Mouse (Mus musculus) ES-E14 (cell line): ENCODE measurements around the gene Hectd4. TPM values are rescaled to one million over a fixed set of nuclear protein-coding genes. Genes with fewer than 3 reads are reported as not detected.

Experiments
- DNase-seq: peaks from one replicate; pipeline ENCODE4 v3.0.0-alpha.2; 2013; ENCODE audit warnings: low read depth, low spot score
- H3K27ac ChIP-seq: 2 replicates; pipeline ENCODE4 v1.5.1; 2012; ENCODE audit warnings: low read depth, mild to moderate bottlenecking, low read length, moderate library complexity, mixed read lengths; ENCODE audit not compliant: poor library complexity, insufficient read depth, severe bottlenecking
- H3K36me3 ChIP-seq: 2 replicates; pipeline ENCODE4 v1.6.1; 2012; ENCODE audit warnings: mild to moderate bottlenecking, low read length, moderate library complexity, mixed read lengths; ENCODE audit not compliant: control insufficient read depth, poor library complexity, insufficient read depth, severe bottlenecking
- H3K4me1 ChIP-seq, 2 experiments: fragments of 150-350 bp in 1 of 2; sonication (generic) in 1 of 2; 2 replicates each; pipeline ENCODE4 v1.6.1; 2012; ENCODE audit warnings: low read length in 2 of 2, mild to moderate bottlenecking in 1 of 2, mixed read lengths in 1 of 2; ENCODE audit not compliant: control insufficient read depth in 2 of 2, insufficient read depth in 2 of 2, poor library complexity in 1 of 2
- H3K4me3 ChIP-seq, 2 experiments: fragments of 150-350 bp in 1 of 2; sonication (generic) in 1 of 2; 2 replicates each; pipeline ENCODE4 v1.5.1; 2012; ENCODE audit warnings: low read length in 2 of 2, low read depth in 1 of 2, mild to moderate bottlenecking in 1 of 2, mixed read lengths in 1 of 2; ENCODE audit not compliant: insufficient read depth in 1 of 2, poor library complexity in 1 of 2, severe bottlenecking in 1 of 2
- H3K9ac ChIP-seq: 2 replicates; pipeline ENCODE4 v1.6.1; 2012; ENCODE audit warnings: low read depth, mild to moderate bottlenecking, low read length, mixed read lengths; ENCODE audit not compliant: poor library complexity, insufficient read depth, severe bottlenecking
- H3K9me3 ChIP-seq: fragments of 150-350 bp; sonication (generic); 2 replicates; pipeline ENCODE4 v1.6.1; 2012; ENCODE audit warnings: low read depth, mild to moderate bottlenecking, low read length; ENCODE audit not compliant: control insufficient read depth, insufficient read depth
- CHD2 ChIP-seq: IDR thresholded peaks from 2 replicates; pipeline ENCODE4 v1.6.1; 2014; ENCODE audit warnings: mild to moderate bottlenecking, low read depth, low read length, inconsistent platforms
- HCFC1 ChIP-seq: IDR thresholded peaks from 2 replicates; pipeline ENCODE4 v1.6.1; 2012; ENCODE audit warnings: low read length, inconsistent platforms, borderline replicate concordance; ENCODE audit not compliant: insufficient read depth
- MAFK ChIP-seq: IDR thresholded peaks from 2 replicates; pipeline ENCODE4 v1.6.1; 2014; ENCODE audit warnings: mild to moderate bottlenecking, low read depth, low read length, inconsistent platforms; ENCODE audit not compliant: insufficient read depth
- ZC3H11A ChIP-seq: IDR thresholded peaks from 2 replicates; pipeline ENCODE4 v1.6.1; 2012; ENCODE audit warnings: low read depth, mild to moderate bottlenecking, inconsistent platforms, low read length, borderline replicate concordance
- ZNF384 ChIP-seq: IDR thresholded peaks from 2 replicates; pipeline ENCODE4 v1.6.1; 2012; ENCODE audit warnings: low read depth, low read length, inconsistent platforms
- in situ Hi-C, 2 experiments: fragments of 600-800 bp; cut with MboI; formaldehyde crosslinking; loops; one replicate each; pipeline ENCODE4 v1.15.1; 2025; ENCODE audit warnings: low sequenced_read_pairs in 2 of 2, inconsistent platforms in 1 of 2; ENCODE audit not compliant: unreplicated experiment in 2 of 2
- total RNA-seq: library from RNA; depleted of rRNA; stranded (reverse); fragments of 300-350 nt; gene quantifications from 2 replicates; pipeline ENCODE4 v1.2.3, GENCODE M21; 2012

Gene Hectd4
- total RNA-seq, 1 experiment, result 14.2 TPM

DNA sequence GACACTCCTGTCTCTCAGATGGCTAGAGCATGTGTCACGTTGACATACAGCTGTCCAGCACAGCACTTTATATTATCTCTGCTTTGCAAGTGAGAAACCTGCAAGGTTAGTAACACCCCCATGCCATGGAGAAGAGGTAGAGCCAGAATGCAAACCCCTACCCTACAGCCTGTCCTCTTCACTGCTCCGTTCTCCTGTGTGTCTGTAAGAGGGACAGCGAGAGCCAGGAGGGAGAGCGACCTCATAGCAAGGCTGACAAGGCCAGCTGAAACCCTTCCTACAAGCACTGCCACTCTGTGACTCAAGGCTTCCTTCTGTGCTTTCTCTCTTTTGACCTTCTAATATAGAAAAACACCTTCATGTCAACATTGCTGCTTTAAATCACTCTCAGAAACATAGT lies 60.4 kb downstream of the Hectd4 start:
- H3K36me3 ChIP-seq, result peaks cover 11% of the 10 kb centered on the region
- in situ Hi-C loops, result no loop called here
- H3K27ac ChIP-seq, result no peak overlapping the region

DNA sequence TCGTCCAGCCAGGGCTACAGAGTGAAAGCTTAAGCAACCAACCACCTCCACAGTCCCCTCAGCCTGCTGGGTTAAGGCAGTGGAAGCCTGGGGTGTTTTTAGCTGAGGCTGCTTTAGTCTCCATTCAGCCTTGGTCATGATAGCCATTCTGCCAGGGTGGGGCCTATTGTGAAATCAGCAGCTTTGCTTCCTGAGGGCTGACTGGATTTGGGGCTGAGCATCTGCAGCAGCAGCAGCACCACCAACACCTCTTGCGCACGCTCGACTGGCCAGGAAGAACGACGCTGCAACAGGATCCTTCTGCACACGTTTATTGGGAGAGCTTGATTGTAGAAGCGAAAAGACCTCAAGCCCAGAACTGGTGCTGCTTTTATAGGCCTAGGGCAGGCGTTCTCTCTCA lies 63.0 kb downstream of the Hectd4 start:
- peaks cover 12% of the 10 kb centered on the region; the same call in 1 of the 2 replicates for H3K36me3 ChIP-seq

More for the DNA sequence above, 60.4 kb downstream of the Hectd4 start:
- no peaks in the 10 kb centered on the region for H3K9me3 ChIP-seq
- TF ChIP-seq HCFC1 (no peak), MAFK (no peak), ZC3H11A (no peak)
- no peak overlapping the region for H3K9ac ChIP-seq
- no peaks in the 10 kb centered on the region for H3K4me1 ChIP-seq
- H3K4me3 ChIP-seq, result no peak overlapping the region
- DNase-seq, result no peak

GRCm38 (mm10) chr5:121284816-121285215 lies 64.8 kb downstream of the Hectd4 start:
- Histone ChIP-seq H3K9me3 (no peaks in the 10 kb centered on the region), H3K27ac (no peak overlapping the region), H3K36me3 (peaks cover 12% of the 10 kb centered on the region; the same call in 1 of the 2 replicates), H3K4me3 (no peak overlapping the region), H3K4me1 (no peaks in the 10 kb centered on the region), H3K9ac (no peak overlapping the region)
- no peak for DNase-seq
- in situ Hi-C loops, result no loop called here
- TF ChIP-seq MAFK, result no peak
- no peak for TF ChIP-seq CHD2
- no peak for TF ChIP-seq ZNF384
- no peak for TF ChIP-seq HCFC1
- TF ChIP-seq ZC3H11A, result no peak

More for the DNA sequence above, 63.0 kb downstream of the Hectd4 start:
- Histone ChIP-seq H3K9me3 (no peaks in the 10 kb centered on the region), H3K4me3 (no peak overlapping the region), H3K9ac (no peak overlapping the region), H3K27ac (no peak overlapping the region), H3K4me1 (no peaks in the 10 kb centered on the region)
- TF ChIP-seq CHD2 (no peak), HCFC1 (no peak), MAFK (no peak), ZC3H11A (no peak), ZNF384 (no peak)
- DNase-seq, result no peak
- in situ Hi-C loops, result no loop called here

GRCm38 (mm10) chr5:121287213-121287612 lies 67.2 kb downstream of the Hectd4 start:
- no peaks in the 10 kb centered on the region for H3K9me3 ChIP-seq
- H3K4me3 ChIP-seq, result no peak overlapping the region
- no peaks in the 10 kb centered on the region for H3K4me1 ChIP-seq
- in situ Hi-C loops, result no loop called here
- peaks cover 8% of the 10 kb centered on the region; the same call in 1 of the 2 replicates for H3K36me3 ChIP-seq
- TF ChIP-seq CHD2, result no peak
- TF ChIP-seq ZC3H11A, result no peak
- TF ChIP-seq ZNF384, result no peak
- TF ChIP-seq MAFK, result no peak
- TF ChIP-seq HCFC1, result no peak
- no peak overlapping the region for H3K27ac ChIP-seq
- H3K9ac ChIP-seq, result no peak overlapping the region
- no peak for DNase-seq

- Histone ChIP-seq H3K4me3 (no peak overlapping the region), H3K36me3 (peaks cover 11% of the 10 kb centered on the region; the same call in 1 of the 2 replicates), H3K27ac (no peak overlapping the region), H3K4me1 (no peaks in the 10 kb centered on the region), H3K9me3 (no peaks in the 10 kb centered on the region), H3K9ac (no peak overlapping the region)
- TF ChIP-seq HCFC1 (no peak), MAFK (no peak), ZNF384 (no peak), CHD2 (no peak), ZC3H11A (no peak)
- in situ Hi-C loops, result no loop called here
- no peak for DNase-seq
These were observed 70.3 kb downstream of the Hectd4 start for GRCm38 (mm10) chr5:121290289-121290688.
